Mouse (Mus musculus): ENCODE results near the gene Fmo1. TPM values are rescaled to one million over a fixed set of nuclear protein-coding genes. Genes with fewer than 3 reads are reported as not detected.

Fmo1 gene
- polyA plus RNA-seq, 1 experiment, result not detected

- H3K9me3 ChIP-seq (ENCODE audit: control insufficient read depth, low read length), result no peaks in the 10 kb centered on the region
- H3K4me3 ChIP-seq (replicated peaks), result no peak overlapping the region
- no peaks in the 10 kb centered on the region for H3K27me3 ChIP-seq (ENCODE audit: control insufficient read depth)
- TF ChIP-seq TAL1 (IDR thresholded peaks at IDR 0.05; ENCODE audit: low read length), result no peak
- TF ChIP-seq GATA1 (IDR thresholded peaks at IDR 0.05; ENCODE audit: low read length), result no peak
- H3K4me1 ChIP-seq (ENCODE audit: control insufficient read depth), result no peaks in the 10 kb centered on the region
- no peaks in the 10 kb centered on the region for H3K36me3 ChIP-seq (ENCODE audit: control insufficient read depth)
Measured at GRCm38 (mm10) chr1:162814932-162815331, 51.5 kb downstream of the Fmo1 start.

GRCm38 (mm10) chr1:162813836-162814156 lies 52.6 kb downstream of the Fmo1 start, which contains the start of gene Fmo4:
Fmo4 (minus strand) TSS chr1:162813972.
- no peak for TF ChIP-seq GATA1 (IDR thresholded peaks at IDR 0.05; ENCODE audit: low read length)
- no peaks in the 10 kb centered on the region for H3K4me1 ChIP-seq (ENCODE audit: control insufficient read depth)
- no peaks in the 10 kb centered on the region for H3K9me3 ChIP-seq (ENCODE audit: control insufficient read depth, low read length)
- no peak within 1 kb of the TSS for H3K4me3 ChIP-seq (replicated peaks)
- no peaks in the 10 kb centered on the region for H3K27me3 ChIP-seq (ENCODE audit: control insufficient read depth)
- H3K36me3 ChIP-seq (ENCODE audit: control insufficient read depth), result no peaks in the 10 kb centered on the region

- Histone ChIP-seq H3K27me3 (ENCODE audit: control insufficient read depth) (no peaks in the 10 kb centered on the region), H3K4me1 (ENCODE audit: control insufficient read depth) (no peaks in the 10 kb centered on the region), H3K4me3 (replicated peaks) (no peak overlapping the region), H3K9me3 (ENCODE audit: control insufficient read depth, low read length) (no peaks in the 10 kb centered on the region), H3K36me3 (ENCODE audit: control insufficient read depth) (no peaks in the 10 kb centered on the region)
- TF ChIP-seq GATA1 (IDR thresholded peaks at IDR 0.05; ENCODE audit: low read length) (no peak), TAL1 (IDR thresholded peaks at IDR 0.05; ENCODE audit: low read length) (no peak)
Measured at GRCm38 (mm10) chr1:162813143-162813835, 53.1 kb downstream of the Fmo1 start.

- Histone ChIP-seq H3K4me1 (ENCODE audit: control insufficient read depth) (no peaks in the 10 kb centered on the region), H3K9me3 (ENCODE audit: control insufficient read depth, low read length) (no peaks in the 10 kb centered on the region), H3K4me3 (replicated peaks) (no peak overlapping the region), H3K27me3 (ENCODE audit: control insufficient read depth) (no peaks in the 10 kb centered on the region), H3K36me3 (ENCODE audit: control insufficient read depth) (no peaks in the 10 kb centered on the region)
- TF ChIP-seq TAL1 (IDR thresholded peaks at IDR 0.05; ENCODE audit: low read length), result no peak
- TF ChIP-seq GATA1 (IDR thresholded peaks at IDR 0.05; ENCODE audit: low read length), result no peak
Measured at GRCm38 (mm10) chr1:162808541-162808940, 57.9 kb downstream of the Fmo1 start.

- no peaks in the 10 kb centered on the region for H3K4me1 ChIP-seq (ENCODE audit: control insufficient read depth)
- H3K4me3 ChIP-seq (replicated peaks), result no peak overlapping the region
- no peaks in the 10 kb centered on the region for H3K27me3 ChIP-seq (ENCODE audit: control insufficient read depth)
- no peak for TF ChIP-seq GATA1 (IDR thresholded peaks at IDR 0.05; ENCODE audit: low read length)
- TF ChIP-seq TAL1 (IDR thresholded peaks at IDR 0.05; ENCODE audit: low read length), result no peak
- no peaks in the 10 kb centered on the region for H3K9me3 ChIP-seq (ENCODE audit: control insufficient read depth, low read length)
- no peaks in the 10 kb centered on the region for H3K36me3 ChIP-seq (ENCODE audit: control insufficient read depth)
Measured at GRCm38 (mm10) chr1:162807441-162807840, 59.0 kb downstream of the Fmo1 start.

GRCm38 (mm10) chr1:162805011-162805410 lies 61.4 kb downstream of the Fmo1 start:
- TF ChIP-seq TAL1 (IDR thresholded peaks at IDR 0.05; ENCODE audit: low read length), result no peak
- no peak for TF ChIP-seq GATA1 (IDR thresholded peaks at IDR 0.05; ENCODE audit: low read length)
- no peak overlapping the region for H3K4me3 ChIP-seq (replicated peaks)
- H3K36me3 ChIP-seq (ENCODE audit: control insufficient read depth), result no peaks in the 10 kb centered on the region
- H3K4me1 ChIP-seq (ENCODE audit: control insufficient read depth), result no peaks in the 10 kb centered on the region
- H3K27me3 ChIP-seq (ENCODE audit: control insufficient read depth), result no peaks in the 10 kb centered on the region
- H3K9me3 ChIP-seq (ENCODE audit: control insufficient read depth, low read length), result no peaks in the 10 kb centered on the region

GRCm38 (mm10) chr1:162796441-162796840 lies 70.0 kb downstream of the Fmo1 start:
- no peaks in the 10 kb centered on the region for H3K27me3 ChIP-seq (ENCODE audit: control insufficient read depth)
- no peak for TF ChIP-seq TAL1 (IDR thresholded peaks at IDR 0.05; ENCODE audit: low read length)
- no peak for TF ChIP-seq GATA1 (IDR thresholded peaks at IDR 0.05; ENCODE audit: low read length)
- no peak overlapping the region for H3K4me3 ChIP-seq (replicated peaks)
- no peaks in the 10 kb centered on the region for H3K9me3 ChIP-seq (ENCODE audit: control insufficient read depth, low read length)
- H3K4me1 ChIP-seq (ENCODE audit: control insufficient read depth), result no peaks in the 10 kb centered on the region
- H3K36me3 ChIP-seq (ENCODE audit: control insufficient read depth), result no peaks in the 10 kb centered on the region

- H3K36me3 ChIP-seq (ENCODE audit: control insufficient read depth), result no peaks in the 10 kb centered on the region
- H3K4me1 ChIP-seq (ENCODE audit: control insufficient read depth), result no peaks in the 10 kb centered on the region
- TF ChIP-seq TAL1 (IDR thresholded peaks at IDR 0.05; ENCODE audit: low read length), result no peak
- no peak for TF ChIP-seq GATA1 (IDR thresholded peaks at IDR 0.05; ENCODE audit: low read length)
- no peak overlapping the region for H3K4me3 ChIP-seq (replicated peaks)
- H3K9me3 ChIP-seq (ENCODE audit: control insufficient read depth, low read length), result no peaks in the 10 kb centered on the region
- H3K27me3 ChIP-seq (ENCODE audit: control insufficient read depth), result no peaks in the 10 kb centered on the region
Measured at GRCm38 (mm10) chr1:162792306-162793044, 73.9 kb downstream of the Fmo1 start.

GRCm38 (mm10) chr1:162785222-162785621 lies 81.2 kb downstream of the Fmo1 start:
- Histone ChIP-seq H3K36me3 (ENCODE audit: control insufficient read depth) (no peaks in the 10 kb centered on the region), H3K4me3 (replicated peaks) (no peak overlapping the region), H3K4me1 (ENCODE audit: control insufficient read depth) (no peaks in the 10 kb centered on the region), H3K27me3 (ENCODE audit: control insufficient read depth) (no peaks in the 10 kb centered on the region), H3K9me3 (ENCODE audit: control insufficient read depth, low read length) (no peaks in the 10 kb centered on the region)
- no peak for TF ChIP-seq GATA1 (IDR thresholded peaks at IDR 0.05; ENCODE audit: low read length)
- no peak for TF ChIP-seq TAL1 (IDR thresholded peaks at IDR 0.05; ENCODE audit: low read length)

Measured in erythroblast, embryonic 14.5 days (primary cell).